Mouse (Mus musculus): Measurements from ENCODE around the gene Rassf9.

Rassf9 gene

DNA sequence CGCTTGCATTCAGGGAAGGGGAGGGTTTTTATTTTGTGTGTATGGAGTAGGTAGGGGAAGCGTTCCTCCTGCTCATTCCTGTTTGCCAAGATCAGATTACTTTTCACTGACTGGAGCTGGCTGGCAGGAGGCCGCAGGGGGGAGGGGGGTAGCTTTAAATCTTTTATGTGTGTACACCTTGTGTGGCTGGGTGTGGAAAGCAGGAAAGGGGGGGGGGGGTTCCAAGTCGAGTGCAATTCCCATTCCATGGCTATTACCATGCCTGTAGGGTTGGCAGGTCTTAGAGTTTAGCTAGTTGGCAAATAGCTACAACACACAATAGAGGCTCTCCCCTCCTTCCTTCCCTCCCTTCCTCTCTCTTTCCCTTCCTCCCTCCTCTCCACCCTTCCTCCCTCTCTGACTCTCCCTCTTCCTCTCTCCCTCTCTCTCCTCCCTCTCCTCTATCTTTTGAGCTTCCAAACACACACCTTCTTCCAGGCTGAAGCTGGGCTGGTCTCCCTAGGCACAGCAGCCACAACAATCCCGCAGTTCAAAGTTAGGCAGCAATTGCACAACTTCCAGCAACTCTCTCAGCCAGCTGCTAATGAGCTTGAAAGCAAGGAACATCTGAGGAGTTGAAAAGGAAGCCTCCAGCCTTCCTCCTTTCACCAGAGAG is at the start of gene Rassf9:
TSS of gene Rassf9 (plus strand) at position 416 of the 655 bp plus-strand sequence.
- CTCF ChIA-PET = no interaction called here

GRCm38 (mm10) chr10:102469412-102469811 is 42.6 kb upstream of the Rassf9 start:
- CTCF ChIA-PET = no interaction called here

- CTCF ChIA-PET = interaction anchor here (0.6 to 0.7 kb wide), 2 partner anchors 13 to 64 kb away, joined by 7 to 10 read pairs; no protein-coding TSS in a partner anchor
Observed at GRCm38 (mm10) chr10:102490386-102490785, 21.6 kb upstream of the Rassf9 start, which contains the start of gene Nts. Nts (minus strand) TSS chr10:102490486.

DNA sequence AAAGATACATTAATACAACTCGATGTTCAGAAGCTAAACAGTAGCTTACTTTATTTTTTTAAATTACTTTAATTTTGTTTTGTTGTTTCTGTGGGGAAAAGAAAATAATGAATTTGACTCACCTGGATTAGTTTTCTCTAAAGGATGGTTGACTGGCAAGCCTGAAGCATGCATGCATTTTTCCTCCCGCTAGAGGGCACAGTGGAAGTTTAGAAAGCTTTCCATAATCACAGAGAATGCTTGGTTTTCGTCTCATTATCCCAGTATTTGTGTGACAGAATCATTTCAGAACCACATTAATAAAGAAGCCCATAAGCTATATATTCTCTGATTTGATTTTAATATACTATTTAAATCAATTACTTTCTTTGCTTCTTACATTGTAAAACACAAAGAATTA is 20.2 kb upstream of the Rassf9 start:
- CTCF ChIA-PET = no interaction called here

- CTCF ChIA-PET = no interaction called here
Observed at GRCm38 (mm10) chr10:102498754-102499153, 13.3 kb upstream of the Rassf9 start.

- CTCF ChIA-PET = no interaction called here
Observed at GRCm38 (mm10) chr10:102507386-102507785, 4.6 kb upstream of the Rassf9 start.

DNA sequence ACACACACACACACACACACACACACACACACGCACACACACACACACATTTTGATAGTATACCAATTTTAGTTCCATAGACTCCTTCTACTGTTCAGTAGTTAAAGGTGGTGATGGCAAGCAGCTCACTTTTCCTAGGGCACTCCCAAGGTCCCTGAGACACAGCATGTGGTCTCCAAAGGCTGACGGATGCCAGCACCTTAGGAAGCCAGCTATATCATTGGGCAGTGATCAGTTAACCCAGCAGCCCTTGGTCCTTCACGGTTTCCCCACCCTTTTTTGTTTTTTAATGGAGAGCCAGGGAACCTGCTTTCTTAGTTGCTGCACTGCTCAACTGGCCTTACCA is 588 bp upstream of the Rassf9 start:
- CTCF ChIA-PET = no interaction called here

GRCm38 (mm10) chr10:102514159-102514558 is 2.1 kb downstream of the Rassf9 start:
- CTCF ChIA-PET = no interaction called here

GRCm38 (mm10) chr10:102527901-102528300 is 15.9 kb downstream of the Rassf9 start:
- CTCF ChIA-PET = no interaction called here

DNA sequence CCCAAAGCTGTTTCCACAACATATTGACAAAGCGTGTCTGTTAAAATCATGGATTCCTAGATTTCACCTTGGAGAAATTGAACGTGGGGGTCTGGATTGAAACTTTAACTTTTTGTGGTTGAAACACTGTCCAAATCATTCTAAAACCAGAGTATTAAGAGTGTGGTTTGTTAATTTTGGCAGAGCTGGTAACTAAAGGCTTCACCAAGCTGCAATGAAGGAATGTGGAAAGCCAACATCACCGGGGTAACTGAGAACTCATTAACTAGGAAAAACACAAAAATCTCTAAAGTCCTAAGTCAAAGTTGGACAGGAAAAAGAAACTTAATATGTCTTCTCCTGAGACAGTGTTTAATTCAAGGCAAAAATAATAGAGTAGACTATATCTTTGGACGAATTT is 41.9 kb downstream of the Rassf9 start:
- CTCF ChIA-PET = no interaction called here

- CTCF ChIA-PET = no interaction called here
Observed at GRCm38 (mm10) chr10:102562488-102562887, 50.5 kb downstream of the Rassf9 start.

- CTCF ChIA-PET = no interaction called here
Observed at GRCm38 (mm10) chr10:102577970-102578369, 65.9 kb downstream of the Rassf9 start.

GRCm38 (mm10) chr10:102594306-102594705 is 82.3 kb downstream of the Rassf9 start:
- CTCF ChIA-PET = no interaction called here
